Mouse (Mus musculus) liver, embryonic 11.5 days (tissue): ENCODE measurements around the gene Grin2a. TPM values are rescaled to one million over a fixed set of nuclear protein-coding genes. Genes with fewer than 3 reads are reported as not detected.

Experiments used
- ATAC-seq: fragments of 200-750 bp; cut with Nextera tagmentation; replicated peaks from 2 replicates; pipeline ENCODE4 v1.8.0; 2017; ENCODE audit warnings: moderate number of reproducible peaks, mild to moderate bottlenecking, moderate TSS enrichment, moderate library complexity; ENCODE audit not compliant: low FRiP score
- DNase-seq: peaks from one replicate; pipeline ENCODE4 v3.0.0-alpha.2; 2017; ENCODE audit warnings: low spot score
- H3K27ac ChIP-seq: fragments of 300-500 bp; sonication (generic); 2 replicates; pipeline ENCODE4 v1.5.1; 2014; ENCODE audit warnings: mild to moderate bottlenecking, low read depth, low read length, control low read depth
- H3K27me3 ChIP-seq: fragments of 300-500 bp; sonication (generic); replicated peaks from 2 replicates; pipeline ENCODE4 v1.6.1; 2014; ENCODE audit warnings: low read length, mixed read lengths; ENCODE audit not compliant: control insufficient read depth, insufficient read depth
- H3K36me3 ChIP-seq: fragments of 300-500 bp; sonication (generic); 2 replicates; pipeline ENCODE4 v1.6.1; 2014; ENCODE audit warnings: mild to moderate bottlenecking, low read length, moderate library complexity, mixed read lengths; ENCODE audit not compliant: control insufficient read depth, insufficient read depth
- H3K4me1 ChIP-seq: fragments of 300-500 bp; sonication (generic); replicated peaks from 2 replicates; pipeline ENCODE4 v1.6.1; 2014; ENCODE audit warnings: low read length, mixed read lengths; ENCODE audit not compliant: control insufficient read depth, insufficient read depth
- H3K4me2 ChIP-seq: fragments of 300-500 bp; sonication (generic); 2 replicates; pipeline ENCODE4 v1.6.1; 2014; ENCODE audit warnings: mild to moderate bottlenecking, control low read depth, moderate library complexity
- H3K4me3 ChIP-seq: fragments of 300-500 bp; sonication (generic); 2 replicates; pipeline ENCODE4 v1.5.1; 2014; ENCODE audit warnings: low read depth, low read length, control low read depth
- H3K9ac ChIP-seq: fragments of 300-500 bp; sonication (generic); 2 replicates; pipeline ENCODE4 v1.6.1; 2014; ENCODE audit warnings: low read depth, low read length, control low read depth
- H3K9me3 ChIP-seq: fragments of 300-500 bp; sonication (generic); 2 replicates; pipeline ENCODE4 v1.6.1; 2016; ENCODE audit warnings: low read length, inconsistent platforms, mixed read lengths; ENCODE audit not compliant: control insufficient read depth
- WGBS: fragments of 180-500 bp; shearing (Covaris S2); extraction: QIAGEN DNeasy Blood & Tissue Kit; methylation state at CpG from one replicate; pipeline ENCODE4 v1.1.7; 2014; 5-methylcytosine and 5-hydroxymethylcytosine counted together
- polyA plus RNA-seq: library from polyadenylated mRNA; unstranded; fragments of >200 nt; fragmentation: Nextera tagmentation; extraction: Ambion mirVana; gene quantifications from 2 replicates; pipeline ENCODE4 v1.2.1, GENCODE M21; 2014

Grin2a gene
- polyA plus RNA-seq, 1 experiment from 2014 or later, result 0.70 TPM

DNA sequence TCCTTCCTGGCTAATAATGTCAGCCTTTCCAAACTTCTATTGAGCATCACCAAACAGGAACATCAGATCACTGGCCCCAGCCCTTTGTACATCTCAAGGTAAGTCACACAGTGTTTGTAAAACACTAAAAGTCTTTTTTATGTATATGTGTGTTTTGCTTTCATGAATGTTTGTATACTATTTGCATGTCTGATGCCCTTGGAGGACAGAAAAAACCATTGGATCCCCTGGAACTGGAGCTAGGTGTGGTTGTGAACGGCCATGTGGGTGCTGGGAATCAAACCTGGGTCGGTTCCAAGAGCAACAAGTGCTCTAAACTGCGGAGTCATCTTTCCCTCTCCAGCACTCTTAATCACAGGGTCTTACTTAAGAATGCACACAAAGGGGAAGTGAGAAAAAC, 245.7 kb downstream of the Grin2a start:
- ATAC-seq (no peak), DNase-seq (no peak)
- Histone ChIP-seq H3K36me3 (no peaks in the 10 kb centered on the region), H3K27ac (no peak overlapping the region), H3K9ac (no peak overlapping the region), H3K9me3 (no peaks in the 10 kb centered on the region), H3K4me1 (no peaks in the 10 kb centered on the region), H3K27me3 (no peaks in the 10 kb centered on the region), H3K4me3 (no peak overlapping the region), H3K4me2 (no peak overlapping the region)
- WGBS, result 81% methylated on average over 3 of the region's 3 CpGs

DNA sequence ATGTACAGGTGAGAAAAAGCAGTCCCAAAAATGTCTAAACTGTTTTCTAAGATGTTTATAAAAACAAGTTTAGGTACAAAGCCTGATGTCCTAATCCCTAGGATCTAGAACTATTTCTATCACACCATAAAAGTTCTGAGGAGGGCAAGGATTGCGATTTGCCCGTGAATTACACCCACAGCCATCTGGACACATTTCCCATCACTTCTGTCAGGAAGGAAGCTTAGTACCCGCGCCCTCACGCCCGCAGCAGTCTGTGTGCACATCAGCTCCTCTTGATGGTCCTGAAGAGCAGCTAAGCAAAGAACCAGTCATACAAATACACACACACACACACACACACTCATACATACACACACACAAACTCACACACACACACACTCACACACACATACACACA, 252.9 kb downstream of the Grin2a start:
- WGBS, result 88% methylated on average over 6 of the region's 6 CpGs
- no peak for ATAC-seq

GRCm38 (mm10) chr16:9738679-9739078, 256.7 kb downstream of the Grin2a start:
- ATAC-seq, result no peak
- DNase-seq, result no peak
- H3K36me3 ChIP-seq, result no peaks in the 10 kb centered on the region
- no peak overlapping the region for H3K4me2 ChIP-seq
- no peaks in the 10 kb centered on the region for H3K27me3 ChIP-seq
- no peak overlapping the region for H3K9ac ChIP-seq
- no peaks in the 10 kb centered on the region for H3K9me3 ChIP-seq
- H3K4me3 ChIP-seq, result no peak overlapping the region
- 82% methylated on average over 6 of the region's 6 CpGs for WGBS
- no peak overlapping the region for H3K27ac ChIP-seq
- H3K4me1 ChIP-seq, result no peaks in the 10 kb centered on the region

More for the DNA sequence above, 252.9 kb downstream of the Grin2a start:
- Histone ChIP-seq H3K9ac (no peak overlapping the region), H3K9me3 (no peaks in the 10 kb centered on the region), H3K36me3 (no peaks in the 10 kb centered on the region), H3K27me3 (no peaks in the 10 kb centered on the region), H3K27ac (no peak overlapping the region), H3K4me3 (no peak overlapping the region), H3K4me1 (no peaks in the 10 kb centered on the region), H3K4me2 (no peak overlapping the region)
- no peak for DNase-seq

GRCm38 (mm10) chr16:9737131-9737530, 258.2 kb downstream of the Grin2a start:
- Histone ChIP-seq H3K9me3 (no peaks in the 10 kb centered on the region), H3K4me1 (no peaks in the 10 kb centered on the region), H3K36me3 (no peaks in the 10 kb centered on the region), H3K4me2 (no peak overlapping the region), H3K4me3 (no peak overlapping the region), H3K27me3 (no peaks in the 10 kb centered on the region), H3K9ac (no peak overlapping the region), H3K27ac (no peak overlapping the region)
- DNase-seq (no peak), ATAC-seq (no peak)
- WGBS, result 30% methylated on average over 2 of the region's 2 CpGs

GRCm38 (mm10) chr16:9735365-9736080, 259.8 kb downstream of the Grin2a start:
- Histone ChIP-seq H3K36me3 (no peaks in the 10 kb centered on the region), H3K9me3 (no peaks in the 10 kb centered on the region), H3K4me1 (no peaks in the 10 kb centered on the region), H3K27ac (no peak overlapping the region), H3K4me2 (no peak overlapping the region), H3K4me3 (no peak overlapping the region), H3K9ac (no peak overlapping the region), H3K27me3 (no peaks in the 10 kb centered on the region)
- ATAC-seq (no peak), DNase-seq (no peak)
- WGBS, result 88% methylated on average over 8 of the region's 8 CpGs

- Histone ChIP-seq H3K27ac (no peak overlapping the region), H3K4me1 (no peaks in the 10 kb centered on the region), H3K9me3 (no peaks in the 10 kb centered on the region), H3K36me3 (no peaks in the 10 kb centered on the region), H3K27me3 (no peaks in the 10 kb centered on the region), H3K4me3 (no peak overlapping the region), H3K9ac (no peak overlapping the region), H3K4me2 (no peak overlapping the region)
- WGBS, result 87% methylated on average over 5 of the region's 5 CpGs
- ATAC-seq (no peak), DNase-seq (no peak)
Observed at GRCm38 (mm10) chr16:9727603-9728002, 267.8 kb downstream of the Grin2a start.

DNA sequence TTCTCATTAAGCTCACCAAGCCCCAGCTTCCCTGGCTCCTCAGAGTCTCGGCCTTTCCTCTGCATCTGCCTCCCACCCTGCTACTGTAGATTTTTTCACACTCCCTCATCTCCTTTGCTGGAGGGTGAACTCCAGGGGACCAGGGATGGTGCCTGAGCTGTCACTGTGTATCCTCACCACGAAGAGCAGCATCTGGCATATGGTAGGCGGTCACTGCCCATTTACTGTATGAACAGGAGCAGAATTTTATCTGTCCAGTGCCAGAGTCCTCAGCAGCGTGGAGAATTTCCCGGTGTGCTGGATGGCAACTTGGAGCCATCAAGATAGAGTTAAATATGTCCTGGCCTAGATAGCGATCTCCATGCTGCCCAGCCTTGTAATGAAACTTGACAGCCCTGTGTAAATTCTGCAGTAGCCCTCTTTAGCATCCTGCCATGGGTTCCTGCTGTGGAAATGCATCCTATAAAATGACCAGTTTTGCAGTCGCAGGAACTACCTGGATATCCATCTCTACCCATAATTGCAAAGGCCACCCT, 269.7 kb downstream of the Grin2a start:
- no peak overlapping the region for H3K4me2 ChIP-seq
- no peak overlapping the region for H3K4me3 ChIP-seq
- DNase-seq (no peak), ATAC-seq (no peak)
- no peak overlapping the region for H3K27ac ChIP-seq
- H3K36me3 ChIP-seq, result no peaks in the 10 kb centered on the region
- no peaks in the 10 kb centered on the region for H3K27me3 ChIP-seq
- no peak overlapping the region for H3K9ac ChIP-seq
- no peaks in the 10 kb centered on the region for H3K4me1 ChIP-seq
- WGBS, result 68% methylated on average over 7 of the region's 7 CpGs
- H3K9me3 ChIP-seq, result no peaks in the 10 kb centered on the region

GRCm38 (mm10) chr16:9711398-9711797, 284.0 kb downstream of the Grin2a start:
- no peak for DNase-seq
- no peaks in the 10 kb centered on the region for H3K4me1 ChIP-seq
- 78% methylated on average over 2 of the region's 2 CpGs for WGBS
- no peak for ATAC-seq
- no peak overlapping the region for H3K4me2 ChIP-seq
- H3K9me3 ChIP-seq, result no peaks in the 10 kb centered on the region
- no peaks in the 10 kb centered on the region for H3K36me3 ChIP-seq
- H3K9ac ChIP-seq, result no peak overlapping the region
- no peaks in the 10 kb centered on the region for H3K27me3 ChIP-seq
- H3K27ac ChIP-seq, result no peak overlapping the region
- H3K4me3 ChIP-seq, result no peak overlapping the region

DNA sequence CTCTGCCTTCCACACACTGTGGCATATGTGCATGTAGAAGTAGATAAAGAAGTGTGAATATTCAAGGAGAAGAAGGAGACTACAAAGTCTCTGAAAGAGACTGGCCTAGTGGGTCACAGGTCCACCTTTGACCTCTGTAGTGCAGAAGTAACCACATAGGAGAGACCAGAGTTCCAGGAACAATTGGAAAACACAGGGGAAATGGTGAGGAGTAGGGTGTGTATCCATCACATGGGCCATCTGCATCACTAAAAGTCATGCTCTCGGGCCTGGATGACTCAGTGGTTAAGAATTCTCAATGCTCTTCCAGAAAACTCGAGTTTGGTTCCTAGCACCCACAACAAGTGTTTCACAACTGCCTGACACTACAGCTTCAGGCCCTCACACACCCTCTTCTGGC, 285.4 kb downstream of the Grin2a start:
- WGBS, result 48% methylated on average over 2 of the region's 2 CpGs
- H3K4me1 ChIP-seq, result no peaks in the 10 kb centered on the region
- no peak overlapping the region for H3K9ac ChIP-seq
- no peaks in the 10 kb centered on the region for H3K27me3 ChIP-seq
- no peak overlapping the region for H3K4me3 ChIP-seq
- H3K36me3 ChIP-seq, result no peaks in the 10 kb centered on the region
- DNase-seq (no peak), ATAC-seq (no peak)
- no peak overlapping the region for H3K4me2 ChIP-seq
- H3K27ac ChIP-seq, result no peak overlapping the region
- H3K9me3 ChIP-seq, result no peaks in the 10 kb centered on the region
